Comparison of ENCODE assay signal across 18 mouse cellular contexts in the genomic region with DNA sequence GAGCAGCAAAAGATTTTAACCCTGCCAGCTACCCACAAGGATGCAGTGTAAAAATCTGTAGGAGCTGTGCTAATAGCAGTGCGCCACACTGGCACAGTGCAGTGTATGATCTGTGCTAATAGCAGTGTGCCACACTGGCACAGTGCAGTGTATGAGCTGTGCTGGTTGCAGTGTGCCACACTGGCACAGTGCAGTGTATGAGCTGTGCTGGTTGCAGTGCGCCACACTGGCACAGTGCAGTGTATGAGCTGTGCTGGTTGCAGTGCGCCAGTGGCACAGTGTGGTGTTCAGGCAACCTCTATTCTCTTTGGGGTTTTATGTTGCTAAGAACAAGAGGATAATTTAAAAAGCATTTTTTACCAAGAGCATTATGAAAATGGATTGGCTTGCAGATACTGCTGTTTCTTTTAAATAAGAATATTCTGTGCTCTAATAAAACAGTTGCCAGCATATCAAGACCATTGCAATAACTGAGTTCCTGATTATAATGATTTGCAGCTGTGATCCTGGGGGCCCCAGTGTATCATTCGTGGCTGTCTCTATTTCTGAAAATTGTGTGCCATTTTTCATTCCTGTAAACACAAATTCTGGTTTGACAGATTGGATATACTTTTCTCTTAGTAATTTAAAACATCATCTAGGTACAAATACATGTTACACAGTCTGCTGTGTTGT.
DNase-seq lines count a peak whose midpoint lies in the region; ATAC-seq and TF ChIP-seq lines count a peak whose summit lies in the region.
"Had no signal": no experiment of that assay in that cellular context is flagged by ENCODE, and none has a peak within 500 bp of the region (broad histone marks: within the 10 kb centered on the region; RNA-seq: fewer than 3 reads in every experiment).

No protein-coding gene starts in this region.

- H3K27me3 ChIP-seq in neural tube, embryonic 12.5 days (replicated peaks), result no peaks in the 10 kb centered on the region
- no peaks in the 10 kb centered on the region for H3K27me3 ChIP-seq in stomach, postnatal 0 days (ENCODE audit: control insufficient read depth, insufficient read depth, low read length)
- H3K27me3 ChIP-seq: heart, embryonic 15.5 days; kidney, embryonic 15.5 days had no signal

- H3K4me2 ChIP-seq in neural tube, embryonic 12.5 days (replicated peaks), result no peak overlapping the region
- no peak overlapping the region for H3K4me2 ChIP-seq in stomach, postnatal 0 days (replicated peaks; ENCODE audit: low read depth)
- H3K4me2 ChIP-seq: heart, embryonic 15.5 days; kidney, embryonic 15.5 days had no signal

- H3K27ac ChIP-seq in neural tube, embryonic 12.5 days, result no peak overlapping the region
- no peak overlapping the region for H3K27ac ChIP-seq in stomach, postnatal 0 days (replicated peaks)
- H3K27ac ChIP-seq: heart, embryonic 15.5 days; kidney, embryonic 15.5 days had no signal

- WGBS in neural tube, embryonic 12.5 days, result 80% methylated on average over 4 of the region's 4 CpGs
- WGBS in stomach, postnatal 0 days, result 80% methylated on average over 4 of the region's 4 CpGs

- H3K4me3 ChIP-seq in neural tube, embryonic 12.5 days, result no peak overlapping the region
- no peak overlapping the region for H3K4me3 ChIP-seq in stomach, postnatal 0 days (ENCODE audit: low read depth, low read length)
- H3K4me3 ChIP-seq: heart, embryonic 15.5 days; kidney, embryonic 15.5 days had no signal

- no peak for TF ChIP-seq EP300 in stomach, postnatal 0 days (optimal IDR thresholded peaks at IDR 0.05)

- DNase-seq in frontal cortex, adult 2 months (ENCODE audit: extremely low spot score in 1 of 2, low spot score in 1 of 2), result no peak
- DNase-seq in neural tube, embryonic 10.5 days (ENCODE audit: extremely low spot score, low spot score), result no peak
- DNase-seq in stomach, postnatal 0 days (ENCODE audit: low spot score), result no peak
- DNase-seq in heart, adult 9 months (ENCODE audit: low spot score in 2 of 2), result no peak
- no peak for DNase-seq in left cerebral cortex, postnatal 14 days (ENCODE audit: low spot score in 2 of 2)
- DNase-seq: B cell, adult 2 months; cerebellum, adult 18-20 months; heart, adult 11 months; liver; lung, adult 2 months; lung, postnatal 4 days; thymus, postnatal 4 days had no signal

- peak; percentile 16; the same call in 1 of the 2 replicates for ATAC-seq in frontal cortex, adult (ENCODE audit: low TSS enrichment)
- ATAC-seq in neural tube, embryonic 12.5 days (ENCODE audit: low FRiP score, low read depth), result 0 out of 2 replicates have a peak, but pooled peaks have one; percentile 25
- 0 out of 2 replicates have a peak, but pooled peaks have one; percentile 21 for ATAC-seq in granulocyte monocyte progenitor cell, adult 5-6 weeks (replicated peaks; ENCODE audit: poor library complexity, severe bottlenecking)
- 0 out of 2 replicates have a peak, but pooled peaks have one; percentile 27 for ATAC-seq in stomach, postnatal 0 days (ENCODE audit: low FRiP score, low TSS enrichment)
- ATAC-seq: inflammation-experienced regulatory T-cells, adult 6 months had no signal

- no peaks in the 10 kb centered on the region for H3K9me3 ChIP-seq in neural tube, embryonic 12.5 days
- no peaks in the 10 kb centered on the region for H3K9me3 ChIP-seq in stomach, postnatal 0 days (ENCODE audit: control insufficient read depth, low read length)
- H3K9me3 ChIP-seq: heart, embryonic 15.5 days; kidney, embryonic 15.5 days had no signal

- H3K9ac ChIP-seq in neural tube, embryonic 12.5 days, result no peak overlapping the region
- no peak overlapping the region for H3K9ac ChIP-seq in stomach, postnatal 0 days (ENCODE audit: low read length)
- H3K9ac ChIP-seq: heart, embryonic 15.5 days; kidney, embryonic 15.5 days had no signal

- TF ChIP-seq CTCF in stomach, postnatal 0 days (IDR thresholded peaks at IDR 0.05; ENCODE audit: low read depth), result no peak

- intact Hi-C loops in left cerebral cortex, postnatal 14 days (cut with DNase I), result no loop called here

- no peaks in the 10 kb centered on the region for H3K36me3 ChIP-seq in neural tube, embryonic 12.5 days
- no peaks in the 10 kb centered on the region for H3K36me3 ChIP-seq in stomach, postnatal 0 days (ENCODE audit: control insufficient read depth, insufficient read depth, low read length)
- H3K36me3 ChIP-seq: heart, embryonic 15.5 days; kidney, embryonic 15.5 days had no signal

- H3K4me1 ChIP-seq in neural tube, embryonic 12.5 days, result 0 out of 2 replicates have a peak, but pooled peaks cover 3% of the 10 kb centered on the region
- no peaks in the 10 kb centered on the region for H3K4me1 ChIP-seq in stomach, postnatal 0 days (replicated peaks; ENCODE audit: control insufficient read depth, insufficient read depth)
- H3K4me1 ChIP-seq: kidney, embryonic 15.5 days had no signal
